Mouse (Mus musculus): ENCODE measurements around the gene Rho. TPM values are rescaled to one million over a fixed set of nuclear protein-coding genes. Genes with fewer than 3 reads are reported as not detected.

Gene Rho
- total RNA-seq, 1 experiment, result 0.13 TPM

GRCm38 (mm10) chr6:115977810-115978209, 46.3 kb downstream of the Rho start:
- Histone ChIP-seq H3K4me3 (ENCODE audit: insufficient read depth in 1 of 2, low read depth in 1 of 2, low read length in 2 of 2, poor library complexity in 1 of 2, severe bottlenecking in 1 of 2) (no peak overlapping the region), H3K36me3 (ENCODE audit: control insufficient read depth, insufficient read depth, low read length, poor library complexity, severe bottlenecking) (no peaks in the 10 kb centered on the region), H3K9me3 (ENCODE audit: control insufficient read depth, insufficient read depth, low read depth, low read length) (no peaks in the 10 kb centered on the region), H3K27ac (ENCODE audit: insufficient read depth, low read depth, low read length, poor library complexity, severe bottlenecking) (no peak overlapping the region), H3K9ac (ENCODE audit: insufficient read depth, low read depth, low read length, poor library complexity, severe bottlenecking) (no peak overlapping the region), H3K4me1 (ENCODE audit: control insufficient read depth in 2 of 2, insufficient read depth in 2 of 2, low read length in 2 of 2, poor library complexity in 1 of 2) (no peaks in the 10 kb centered on the region)
- in situ Hi-C loops (cut with MboI; ENCODE audit: low sequenced_read_pairs in 2 of 2, unreplicated experiment in 2 of 2), result no loop called here
- TF ChIP-seq ZNF384 (IDR thresholded peaks at IDR 0.05; ENCODE audit: low read depth, low read length), result no peak
- no peak for DNase-seq (ENCODE audit: low read depth, low spot score)

- peak; percentile 19 for DNase-seq (ENCODE audit: low read depth, low spot score)
- Histone ChIP-seq H3K27ac (ENCODE audit: insufficient read depth, low read depth, low read length, poor library complexity, severe bottlenecking) (no peak overlapping the region), H3K9me3 (ENCODE audit: control insufficient read depth, insufficient read depth, low read depth, low read length) (no peaks in the 10 kb centered on the region), H3K36me3 (ENCODE audit: control insufficient read depth, insufficient read depth, low read length, poor library complexity, severe bottlenecking) (no peaks in the 10 kb centered on the region), H3K4me1 (ENCODE audit: control insufficient read depth in 2 of 2, insufficient read depth in 2 of 2, low read length in 2 of 2, poor library complexity in 1 of 2) (no peaks in the 10 kb centered on the region), H3K4me3 (ENCODE audit: insufficient read depth in 1 of 2, low read depth in 1 of 2, low read length in 2 of 2, poor library complexity in 1 of 2, severe bottlenecking in 1 of 2) (no peak overlapping the region), H3K9ac (ENCODE audit: insufficient read depth, low read depth, low read length, poor library complexity, severe bottlenecking) (no peak overlapping the region)
- TF ChIP-seq ZC3H11A (IDR thresholded peaks at IDR 0.05; ENCODE audit: borderline replicate concordance, low read depth, low read length) (no peak), HCFC1 (IDR thresholded peaks at IDR 0.05; ENCODE audit: borderline replicate concordance, insufficient read depth, low read length) (no peak), ZNF384 (IDR thresholded peaks at IDR 0.05; ENCODE audit: low read depth, low read length) (no peak), MAFK (IDR thresholded peaks at IDR 0.05; ENCODE audit: insufficient read depth, low read depth, low read length) (no peak), CHD2 (IDR thresholded peaks at IDR 0.05; ENCODE audit: low read depth, low read length) (no peak)
- in situ Hi-C loops (cut with MboI; ENCODE audit: low sequenced_read_pairs in 2 of 2, unreplicated experiment in 2 of 2), result no loop called here
These were observed 47.0 kb downstream of the Rho start for GRCm38 (mm10) chr6:115978596-115978995.

- no peak overlapping the region for H3K27ac ChIP-seq (ENCODE audit: insufficient read depth, low read depth, low read length, poor library complexity, severe bottlenecking)
- no peaks in the 10 kb centered on the region for H3K4me1 ChIP-seq (ENCODE audit: control insufficient read depth in 2 of 2, insufficient read depth in 2 of 2, low read length in 2 of 2, poor library complexity in 1 of 2)
- in situ Hi-C loops (cut with MboI; ENCODE audit: low sequenced_read_pairs in 2 of 2, unreplicated experiment in 2 of 2), result no loop called here
- no peaks in the 10 kb centered on the region for H3K9me3 ChIP-seq (ENCODE audit: control insufficient read depth, insufficient read depth, low read depth, low read length)
- no peak overlapping the region for H3K4me3 ChIP-seq (ENCODE audit: insufficient read depth in 1 of 2, low read depth in 1 of 2, low read length in 2 of 2, poor library complexity in 1 of 2, severe bottlenecking in 1 of 2)
- TF ChIP-seq HCFC1 (IDR thresholded peaks at IDR 0.05; ENCODE audit: borderline replicate concordance, insufficient read depth, low read length) (no peak), ZNF384 (IDR thresholded peaks at IDR 0.05; ENCODE audit: low read depth, low read length) (no peak), CHD2 (IDR thresholded peaks at IDR 0.05; ENCODE audit: low read depth, low read length) (no peak), MAFK (IDR thresholded peaks at IDR 0.05; ENCODE audit: insufficient read depth, low read depth, low read length) (no peak), ZC3H11A (IDR thresholded peaks at IDR 0.05; ENCODE audit: borderline replicate concordance, low read depth, low read length) (no peak)
- H3K36me3 ChIP-seq (ENCODE audit: control insufficient read depth, insufficient read depth, low read length, poor library complexity, severe bottlenecking), result no peaks in the 10 kb centered on the region
- no peak overlapping the region for H3K9ac ChIP-seq (ENCODE audit: insufficient read depth, low read depth, low read length, poor library complexity, severe bottlenecking)
- no peak for DNase-seq (ENCODE audit: low read depth, low spot score)
These were observed 51.3 kb downstream of the Rho start for GRCm38 (mm10) chr6:115982889-115983288.

DNA sequence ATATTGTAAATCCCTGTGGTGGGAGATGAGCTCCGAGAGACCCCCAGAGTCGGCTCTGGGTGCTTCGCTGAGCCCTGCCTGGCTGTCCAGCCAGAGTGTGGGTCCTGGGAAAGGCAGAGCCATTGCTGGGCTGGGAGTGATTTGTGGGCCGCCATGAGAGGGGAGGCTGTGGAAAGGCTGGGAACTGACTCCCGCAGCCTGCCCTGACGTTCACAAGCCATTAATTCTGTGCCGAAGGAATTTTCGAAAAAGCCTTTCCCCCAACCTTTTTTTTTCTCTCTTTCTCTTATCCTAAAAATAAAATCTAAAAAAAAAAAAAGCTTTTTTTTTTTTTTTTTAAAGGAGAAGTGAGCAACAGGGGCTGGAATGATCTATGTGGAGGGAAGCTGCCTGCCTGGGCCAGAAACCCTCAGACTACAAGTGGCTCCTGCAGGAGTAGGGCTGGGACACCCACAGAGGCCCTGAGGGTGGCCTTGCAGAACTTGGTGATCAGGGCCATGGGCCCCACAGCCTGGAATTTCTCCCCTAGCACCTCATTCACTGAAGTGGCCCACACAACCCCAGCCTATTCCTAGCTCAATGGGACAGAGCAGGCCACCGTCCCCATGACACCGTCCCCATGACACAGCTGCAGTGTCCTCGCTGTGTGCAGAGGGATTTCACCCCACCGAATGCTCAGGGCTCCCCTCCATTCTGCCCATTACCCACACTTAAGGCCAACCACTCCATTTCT, 51.9 kb downstream of the Rho start:
- TF ChIP-seq MAFK (IDR thresholded peaks at IDR 0.05; ENCODE audit: insufficient read depth, low read depth, low read length) (no peak), ZNF384 (IDR thresholded peaks at IDR 0.05; ENCODE audit: low read depth, low read length) (peak; percentile 37; the same call in 1 of the 2 replicates)
- Histone ChIP-seq H3K9me3 (ENCODE audit: control insufficient read depth, insufficient read depth, low read depth, low read length) (no peaks in the 10 kb centered on the region), H3K9ac (ENCODE audit: insufficient read depth, low read depth, low read length, poor library complexity, severe bottlenecking) (no peak overlapping the region), H3K36me3 (ENCODE audit: control insufficient read depth, insufficient read depth, low read length, poor library complexity, severe bottlenecking) (no peaks in the 10 kb centered on the region), H3K27ac (ENCODE audit: insufficient read depth, low read depth, low read length, poor library complexity, severe bottlenecking) (no peak overlapping the region), H3K4me1 (ENCODE audit: control insufficient read depth in 2 of 2, insufficient read depth in 2 of 2, low read length in 2 of 2, poor library complexity in 1 of 2) (no peaks in the 10 kb centered on the region), H3K4me3 (ENCODE audit: insufficient read depth in 1 of 2, low read depth in 1 of 2, low read length in 2 of 2, poor library complexity in 1 of 2, severe bottlenecking in 1 of 2) (no peak overlapping the region)
- in situ Hi-C loops (cut with MboI; ENCODE audit: low sequenced_read_pairs in 2 of 2, unreplicated experiment in 2 of 2), result no loop called here
- no peak for DNase-seq (ENCODE audit: low read depth, low spot score)

DNA sequence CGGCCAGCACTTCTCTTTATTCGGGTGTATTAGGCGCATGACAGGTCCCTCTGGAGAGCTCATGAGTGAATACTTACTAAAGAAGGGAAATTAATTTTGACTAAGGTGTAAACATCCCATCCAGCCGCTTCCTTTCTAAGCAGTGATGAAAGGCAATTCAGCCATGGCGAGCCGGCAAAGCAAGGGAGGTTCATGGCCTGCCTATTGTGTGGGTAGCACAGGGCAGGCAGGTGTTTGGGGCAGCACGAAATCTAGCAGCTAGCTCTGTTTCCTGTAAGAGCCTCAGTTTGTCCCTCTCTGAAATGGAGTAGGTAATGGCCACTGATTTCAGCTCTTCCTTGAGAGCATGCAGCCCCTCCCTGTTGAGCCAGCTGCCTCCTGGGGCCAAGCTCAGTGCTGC, 53.0 kb downstream of the Rho start:
- Histone ChIP-seq H3K4me3 (ENCODE audit: insufficient read depth in 1 of 2, low read depth in 1 of 2, low read length in 2 of 2, poor library complexity in 1 of 2, severe bottlenecking in 1 of 2) (no peak overlapping the region), H3K27ac (ENCODE audit: insufficient read depth, low read depth, low read length, poor library complexity, severe bottlenecking) (no peak overlapping the region), H3K36me3 (ENCODE audit: control insufficient read depth, insufficient read depth, low read length, poor library complexity, severe bottlenecking) (no peaks in the 10 kb centered on the region), H3K9ac (ENCODE audit: insufficient read depth, low read depth, low read length, poor library complexity, severe bottlenecking) (no peak overlapping the region), H3K4me1 (ENCODE audit: control insufficient read depth in 2 of 2, insufficient read depth in 2 of 2, low read length in 2 of 2, poor library complexity in 1 of 2) (no peaks in the 10 kb centered on the region), H3K9me3 (ENCODE audit: control insufficient read depth, insufficient read depth, low read depth, low read length) (no peaks in the 10 kb centered on the region)
- TF ChIP-seq ZNF384 (IDR thresholded peaks at IDR 0.05; ENCODE audit: low read depth, low read length) (no peak), HCFC1 (IDR thresholded peaks at IDR 0.05; ENCODE audit: borderline replicate concordance, insufficient read depth, low read length) (no peak), CHD2 (IDR thresholded peaks at IDR 0.05; ENCODE audit: low read depth, low read length) (no peak), ZC3H11A (IDR thresholded peaks at IDR 0.05; ENCODE audit: borderline replicate concordance, low read depth, low read length) (no peak), MAFK (IDR thresholded peaks at IDR 0.05; ENCODE audit: insufficient read depth, low read depth, low read length) (no peak)
- in situ Hi-C loops (cut with MboI; ENCODE audit: low sequenced_read_pairs in 2 of 2, unreplicated experiment in 2 of 2), result no loop called here
- no peak for DNase-seq (ENCODE audit: low read depth, low spot score)
